Mouse (Mus musculus): Measurements from ENCODE around the gene Smpd3.
"Not testable (repeated sequence)": the region's sequence is repeated elsewhere in the genome, so short reads cannot be mapped to it uniquely, and the experiment has no call there.

Gene Smpd3

DNA sequence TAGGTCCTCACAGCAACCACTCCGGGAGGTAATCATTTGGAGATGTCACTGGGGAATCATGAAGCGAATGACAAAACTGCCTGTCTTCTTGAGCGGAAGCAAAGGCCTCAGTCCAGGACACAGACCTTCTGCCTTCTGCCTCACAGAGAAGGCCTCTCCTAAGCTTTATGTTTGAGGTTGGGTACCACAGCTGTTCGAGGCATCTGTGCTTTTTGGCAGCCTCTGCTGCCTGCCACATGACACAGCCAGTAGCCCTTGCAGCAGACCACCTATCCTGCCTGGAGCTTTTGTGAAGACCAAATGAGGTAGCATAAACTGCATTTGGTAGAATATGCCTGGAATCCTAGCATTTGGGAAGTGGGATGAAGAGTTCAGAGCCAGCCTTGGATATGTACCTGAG, 11.2 kb downstream of the Smpd3 start:
- no peak for DNase-seq (ENCODE audit: extremely low spot score)

DNA sequence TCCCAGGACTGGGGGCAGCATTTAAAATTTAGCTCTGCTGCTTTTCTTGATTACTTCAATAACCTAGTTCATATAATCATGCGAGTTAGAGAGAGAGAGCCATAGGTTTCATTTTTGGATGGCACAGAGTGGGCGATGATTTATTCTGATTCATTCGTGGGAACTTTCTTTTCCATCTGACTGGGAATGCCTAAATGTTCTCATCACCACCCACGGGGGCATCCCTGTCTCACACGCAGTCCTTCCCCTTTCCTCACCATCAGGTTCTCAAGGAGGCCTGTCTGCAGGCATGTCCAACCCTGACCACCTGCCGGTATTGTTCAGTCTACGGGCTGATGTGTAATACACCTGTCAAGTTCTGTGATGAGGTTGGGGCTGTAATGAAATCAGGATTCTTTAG, 16.4 kb downstream of the Smpd3 start:
- DNase-seq (ENCODE audit: extremely low spot score) = no peak

DNA sequence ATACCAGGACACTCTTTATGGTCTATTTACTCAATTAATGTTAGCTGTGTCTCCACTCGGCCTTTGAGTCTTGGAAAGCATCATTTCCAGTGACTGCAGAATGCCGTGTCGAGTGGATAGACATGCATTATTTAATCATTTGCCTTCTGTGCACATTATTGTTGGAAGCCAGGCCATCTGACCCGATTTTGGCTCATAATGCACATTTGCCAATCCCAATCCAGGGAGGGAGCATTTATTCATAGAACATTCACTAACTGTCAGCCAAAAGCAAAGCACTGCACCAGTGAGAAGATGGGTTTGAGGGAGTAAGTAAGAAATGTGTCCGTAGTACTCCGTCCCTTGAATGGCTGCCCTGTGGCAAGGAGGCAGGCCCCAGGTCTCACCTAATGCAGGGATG, 17.8 kb downstream of the Smpd3 start:
- no peak for DNase-seq (ENCODE audit: extremely low spot score)

DNA sequence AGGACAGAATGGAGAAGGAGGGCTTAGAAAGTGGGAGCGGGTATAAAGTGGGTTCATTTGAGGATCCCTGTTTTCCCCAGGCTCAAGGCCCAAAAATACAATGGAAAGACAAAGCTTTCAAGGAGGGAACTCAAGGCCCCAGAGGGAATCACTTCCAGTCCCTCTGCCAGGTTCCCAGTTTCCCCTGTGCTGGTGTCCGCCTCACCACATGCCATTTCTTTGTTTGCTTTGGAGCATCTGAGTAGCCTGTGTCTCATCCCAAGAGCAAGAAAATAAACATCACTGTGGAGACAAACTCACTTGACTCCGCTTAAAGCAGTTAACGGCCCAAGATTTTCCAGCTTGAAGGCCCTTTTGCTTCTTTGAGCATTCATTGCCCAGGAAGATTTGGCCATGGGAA, 20.7 kb downstream of the Smpd3 start:
- DNase-seq (ENCODE audit: extremely low spot score) = no peak

DNA sequence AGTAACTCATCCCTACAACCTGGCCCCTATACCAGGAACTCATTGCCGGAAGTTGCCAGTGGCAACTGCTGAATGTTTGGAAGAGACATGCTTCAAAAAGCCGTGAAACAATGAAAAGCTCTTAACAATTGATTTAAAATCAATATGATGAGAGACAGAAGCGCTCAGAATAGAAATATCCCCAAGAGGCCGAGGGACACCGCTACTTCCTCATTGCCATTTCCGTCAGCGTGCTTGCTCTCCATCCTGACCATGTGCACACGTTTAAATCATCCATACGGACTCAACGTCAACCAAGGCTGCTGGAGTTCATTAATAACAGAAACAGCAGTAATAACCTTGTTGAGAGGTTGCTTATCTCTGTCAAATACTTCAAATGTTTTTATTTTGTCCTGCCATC, 21.3 kb downstream of the Smpd3 start:
- no peak for DNase-seq (ENCODE audit: extremely low spot score)

DNA sequence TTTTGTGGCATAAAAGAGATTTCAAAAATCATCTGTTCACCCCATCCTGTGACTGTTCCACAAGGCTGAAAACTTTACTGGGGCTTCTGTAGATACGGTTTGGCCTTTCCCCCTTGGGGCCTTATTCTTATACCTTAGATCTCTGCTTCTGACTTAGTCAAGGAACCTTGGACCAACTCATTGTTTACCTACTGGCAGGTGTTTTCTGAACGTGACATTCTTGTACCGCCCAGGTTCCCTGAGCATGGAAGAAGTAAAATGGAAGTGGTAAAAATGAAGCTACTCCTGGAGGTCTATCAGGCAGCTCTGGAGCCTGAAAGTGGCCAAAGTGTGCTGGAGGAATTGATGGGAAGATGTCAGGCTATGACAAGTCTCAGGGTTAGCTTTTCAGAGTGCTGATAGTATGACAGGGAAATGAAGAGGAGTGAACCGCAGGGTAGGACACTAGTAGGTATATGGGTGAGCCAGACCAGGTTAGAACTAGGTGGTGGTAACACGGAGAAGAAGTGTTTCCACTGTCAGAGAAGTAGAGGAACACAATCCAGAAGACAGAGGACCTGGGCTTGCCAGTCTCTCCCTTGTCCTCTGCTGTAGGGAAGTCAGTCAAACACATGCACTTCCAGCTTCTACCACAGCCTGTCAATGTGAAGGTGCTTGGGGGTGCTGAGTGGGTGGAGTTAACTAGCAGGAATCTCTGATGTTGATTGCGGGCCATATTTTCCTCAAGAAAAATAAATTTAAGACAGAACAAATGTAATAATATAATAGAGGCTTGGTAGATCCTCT, 22.2 kb downstream of the Smpd3 start:
- DNase-seq (ENCODE audit: extremely low spot score) = no peak

DNA sequence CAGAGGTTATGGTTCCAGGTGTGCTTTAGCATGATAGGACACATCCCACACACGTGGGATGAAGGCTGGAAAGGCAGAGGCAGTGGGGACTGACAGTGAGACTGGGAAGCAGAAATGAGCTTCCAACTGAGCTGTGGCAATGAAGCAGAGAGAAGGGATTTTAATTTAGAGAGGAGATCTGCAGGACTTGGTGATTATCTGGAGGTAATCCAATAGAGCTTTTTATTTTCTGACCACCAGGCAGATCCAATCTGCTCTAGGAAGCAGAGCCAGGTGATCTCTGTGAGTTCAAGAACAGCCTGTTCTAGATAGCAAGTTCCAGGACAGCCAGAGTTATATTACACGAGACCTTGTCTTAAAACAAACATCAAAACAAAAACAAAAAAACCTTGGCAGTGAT, 24.0 kb downstream of the Smpd3 start:
- DNase-seq (ENCODE audit: extremely low spot score) = no peak

DNA sequence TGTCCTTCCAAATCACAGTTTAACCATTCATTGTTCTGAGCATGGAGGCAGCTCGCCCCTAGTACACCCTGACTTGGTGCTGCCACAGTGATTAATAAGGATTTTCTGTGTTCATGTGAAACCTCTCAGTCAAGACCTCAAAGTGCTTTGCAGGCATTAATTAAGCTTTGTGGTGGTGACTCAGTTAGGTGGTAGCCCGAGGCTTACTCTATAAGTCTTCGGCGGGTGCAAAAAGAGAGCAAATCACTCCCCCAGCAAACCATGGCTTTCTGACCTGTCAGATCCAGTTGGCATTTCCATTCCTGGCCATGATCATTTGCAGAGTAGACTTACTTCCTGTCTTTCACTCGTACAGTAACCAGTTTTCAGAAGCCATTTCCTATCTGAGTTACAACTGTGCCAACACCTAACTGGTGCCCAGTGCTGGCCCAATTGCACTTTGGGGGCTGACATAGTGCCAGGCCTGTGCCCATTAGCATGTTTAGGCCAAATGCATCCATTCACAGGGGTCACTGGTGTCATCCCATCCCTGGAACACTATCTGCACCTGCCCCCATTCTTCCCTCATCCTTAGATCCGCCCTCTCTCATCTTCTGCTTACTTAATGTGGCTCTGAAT, 24.6 kb downstream of the Smpd3 start:
- no peak for DNase-seq (ENCODE audit: extremely low spot score)

DNA sequence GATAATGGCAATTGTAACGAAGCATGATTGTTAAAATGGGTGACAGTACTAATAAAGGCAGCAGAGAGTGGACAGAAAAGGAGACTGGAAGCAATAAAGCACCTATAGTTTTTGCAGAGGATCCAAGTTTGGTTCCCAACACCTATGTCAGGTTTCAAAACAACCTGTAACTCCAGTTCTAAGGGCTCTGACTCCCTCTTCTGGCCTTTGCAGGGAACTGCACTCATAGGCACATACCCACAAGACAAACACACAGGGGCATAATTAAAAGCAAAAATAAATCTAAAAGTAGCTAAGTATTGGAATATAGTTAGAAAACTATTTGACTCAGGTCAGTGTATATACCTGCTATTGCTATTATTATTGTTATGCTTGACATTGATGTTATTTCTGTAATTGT, 25.8 kb downstream of the Smpd3 start:
- no peak for DNase-seq (ENCODE audit: extremely low spot score)

DNA sequence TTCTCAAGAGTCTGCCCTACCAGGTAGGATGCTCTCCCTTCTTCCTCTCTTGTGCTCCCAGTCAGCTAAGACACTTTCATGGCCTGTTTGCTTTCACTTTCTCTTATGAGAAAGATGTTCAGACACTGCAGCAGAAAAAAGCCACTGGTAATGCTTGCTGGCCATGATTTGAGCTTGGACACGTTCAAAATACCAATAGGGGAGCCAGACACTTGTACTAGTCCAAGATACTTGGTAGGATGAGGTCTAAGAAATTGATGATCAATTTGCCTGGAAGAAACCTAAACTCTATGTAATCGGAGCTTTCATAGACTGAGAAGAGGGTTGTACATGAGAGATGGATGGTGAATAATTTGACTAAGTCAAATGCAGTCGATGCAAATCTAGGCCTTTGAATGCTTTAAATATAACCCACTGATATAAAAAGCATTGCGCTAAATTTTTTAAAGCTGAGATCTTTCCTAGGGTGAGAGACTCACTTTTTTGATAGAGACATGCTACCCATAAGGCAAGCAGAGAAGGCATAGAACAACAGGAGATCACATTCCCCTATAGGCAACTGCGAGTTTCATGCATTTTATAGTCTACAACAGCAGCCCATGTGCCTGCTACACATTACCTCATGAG, 27.6 kb downstream of the Smpd3 start:
- DNase-seq (ENCODE audit: extremely low spot score) = no peak

DNA sequence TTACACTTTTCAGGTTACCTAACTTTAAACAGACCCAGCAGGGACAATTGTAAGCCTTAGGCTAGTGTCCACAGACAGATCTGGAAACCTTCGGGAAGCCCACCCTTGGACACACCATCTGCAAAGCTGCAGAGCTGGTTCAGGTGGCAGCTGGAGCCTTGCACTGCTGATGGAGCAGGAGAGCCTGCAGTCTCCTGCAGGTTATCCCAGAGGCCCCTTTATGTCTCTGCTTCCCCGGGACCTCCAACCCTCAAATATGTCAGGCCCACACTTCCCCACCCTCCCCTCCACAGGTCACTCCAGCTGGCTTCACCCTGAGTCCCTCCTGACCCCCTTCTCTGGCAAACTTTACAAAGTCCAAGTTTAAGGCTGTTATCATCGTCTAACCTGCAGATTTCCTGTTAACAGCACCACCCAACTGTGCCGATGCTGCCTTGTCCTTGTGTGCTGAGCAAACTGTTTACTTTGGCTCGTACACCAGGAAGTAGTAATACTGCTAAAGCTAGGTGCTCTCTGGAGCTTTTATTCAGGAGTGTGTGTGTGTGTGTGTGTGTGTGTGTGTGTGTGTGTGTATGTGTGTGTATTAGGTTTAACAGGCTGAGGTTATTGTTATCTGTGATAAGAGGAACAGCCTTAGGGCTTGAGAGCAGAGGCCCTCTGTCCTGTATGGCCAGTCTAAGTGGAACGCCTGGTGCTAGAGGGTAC, 29.6 kb downstream of the Smpd3 start:
- not testable (repeated sequence) for DNase-seq (ENCODE audit: extremely low spot score)

DNA sequence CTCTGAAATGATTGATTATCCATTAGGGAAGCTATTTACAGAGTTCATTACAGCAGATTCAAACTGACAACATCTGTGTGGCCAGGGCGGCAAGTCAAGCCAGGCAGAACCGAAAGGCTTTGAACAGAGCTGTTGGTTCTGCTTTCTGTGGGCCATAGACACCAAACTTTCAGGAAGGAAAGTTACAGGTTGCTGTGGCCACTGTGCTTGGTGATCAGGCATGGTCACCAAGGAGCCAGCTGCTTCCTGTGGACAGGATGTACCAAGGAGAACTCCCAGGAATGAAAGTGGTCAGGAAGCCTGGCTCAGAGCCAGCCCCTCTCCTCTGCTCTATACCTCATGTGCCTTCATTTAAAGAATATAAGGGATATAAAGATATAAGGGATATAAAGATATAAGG, 30.2 kb downstream of the Smpd3 start:
- DNase-seq (ENCODE audit: extremely low spot score) = no peak

DNA sequence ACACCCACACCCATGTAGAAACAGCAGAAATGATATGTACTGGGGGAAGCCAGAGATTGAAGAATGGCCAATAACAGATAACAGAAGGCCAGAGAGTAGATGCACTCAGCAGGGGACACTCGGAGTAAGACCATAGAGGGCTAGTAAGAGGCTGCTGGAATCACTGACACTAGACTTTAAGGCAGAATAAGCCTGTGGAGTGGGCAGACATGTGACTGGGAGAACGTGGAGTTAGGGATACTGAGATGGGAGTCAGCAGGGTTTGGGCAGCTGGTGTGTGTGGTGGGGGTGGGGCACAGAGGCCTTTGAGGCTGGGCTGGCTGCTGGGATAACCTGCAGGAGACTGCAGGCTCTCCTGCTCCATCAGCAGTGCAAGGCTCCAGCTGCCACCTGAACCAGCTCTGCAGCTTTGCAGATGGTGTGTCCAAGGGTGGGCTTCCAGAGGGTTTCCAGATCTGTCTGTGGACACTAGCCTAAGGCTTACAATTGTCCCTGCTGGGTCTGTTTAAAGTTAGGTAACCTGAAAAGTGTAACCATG, 31.0 kb downstream of the Smpd3 start:
- DNase-seq (ENCODE audit: extremely low spot score) = not testable (repeated sequence)

DNA sequence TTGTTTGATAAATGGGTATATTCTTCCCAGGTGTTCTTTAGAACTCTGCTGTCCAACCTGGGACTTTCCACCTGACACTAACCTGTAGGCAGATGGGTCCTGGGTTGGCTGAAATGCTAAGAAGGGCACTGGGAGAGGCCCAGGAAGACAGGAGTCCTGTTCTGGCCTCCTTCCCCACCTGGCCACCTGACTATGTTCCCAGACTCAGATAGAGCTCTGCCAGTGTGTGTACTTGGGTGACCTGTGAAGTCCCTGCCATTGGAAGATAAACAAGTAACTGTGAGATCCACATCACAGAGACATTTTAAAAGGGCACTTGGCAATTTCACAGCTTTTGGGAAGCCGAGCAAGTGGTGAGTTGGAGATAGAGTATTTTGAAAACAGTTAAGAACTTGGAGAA, 31.7 kb downstream of the Smpd3 start:
- DNase-seq (ENCODE audit: extremely low spot score) = no peak

DNA sequence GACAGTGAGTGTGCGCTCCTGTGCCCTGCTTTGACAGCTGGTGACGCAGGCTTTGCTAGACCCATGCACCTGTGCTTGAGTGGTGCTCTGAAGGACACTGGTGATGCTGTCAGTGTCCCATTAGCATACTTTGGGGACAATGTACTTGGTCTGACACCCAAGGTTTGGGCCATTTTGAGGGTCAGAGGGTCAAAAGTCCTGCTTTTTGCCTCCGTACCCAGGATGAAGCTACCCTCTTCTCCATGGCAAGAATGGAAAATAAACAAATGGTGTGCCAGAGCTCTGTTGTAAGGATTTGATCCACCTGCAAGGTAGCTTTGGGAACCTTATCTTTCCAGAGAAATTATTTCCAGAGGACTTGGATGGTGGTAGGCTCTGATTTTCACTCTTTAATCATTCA, 32.5 kb downstream of the Smpd3 start:
- DNase-seq (ENCODE audit: extremely low spot score) = no peak

DNA sequence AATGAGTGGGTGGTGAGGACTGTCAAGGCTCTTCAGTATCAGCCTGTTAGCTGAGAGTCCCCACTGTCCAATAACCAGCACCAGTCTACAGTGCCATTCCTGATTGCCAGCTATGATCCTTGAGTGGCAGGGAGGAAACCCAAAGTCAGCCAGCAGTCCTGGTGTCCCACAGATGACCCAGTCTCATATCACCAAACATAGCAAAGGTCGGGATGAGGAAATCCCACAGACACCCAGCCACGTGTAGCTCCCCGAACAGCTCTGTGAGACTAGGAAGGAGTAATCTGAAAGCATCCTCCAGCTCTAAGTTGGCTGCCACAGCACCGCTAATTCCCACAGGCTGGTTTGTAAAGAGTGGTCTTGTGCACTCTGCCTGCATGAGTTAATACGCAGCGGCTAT, 33.5 kb downstream of the Smpd3 start:
- no peak for DNase-seq (ENCODE audit: extremely low spot score)

DNA sequence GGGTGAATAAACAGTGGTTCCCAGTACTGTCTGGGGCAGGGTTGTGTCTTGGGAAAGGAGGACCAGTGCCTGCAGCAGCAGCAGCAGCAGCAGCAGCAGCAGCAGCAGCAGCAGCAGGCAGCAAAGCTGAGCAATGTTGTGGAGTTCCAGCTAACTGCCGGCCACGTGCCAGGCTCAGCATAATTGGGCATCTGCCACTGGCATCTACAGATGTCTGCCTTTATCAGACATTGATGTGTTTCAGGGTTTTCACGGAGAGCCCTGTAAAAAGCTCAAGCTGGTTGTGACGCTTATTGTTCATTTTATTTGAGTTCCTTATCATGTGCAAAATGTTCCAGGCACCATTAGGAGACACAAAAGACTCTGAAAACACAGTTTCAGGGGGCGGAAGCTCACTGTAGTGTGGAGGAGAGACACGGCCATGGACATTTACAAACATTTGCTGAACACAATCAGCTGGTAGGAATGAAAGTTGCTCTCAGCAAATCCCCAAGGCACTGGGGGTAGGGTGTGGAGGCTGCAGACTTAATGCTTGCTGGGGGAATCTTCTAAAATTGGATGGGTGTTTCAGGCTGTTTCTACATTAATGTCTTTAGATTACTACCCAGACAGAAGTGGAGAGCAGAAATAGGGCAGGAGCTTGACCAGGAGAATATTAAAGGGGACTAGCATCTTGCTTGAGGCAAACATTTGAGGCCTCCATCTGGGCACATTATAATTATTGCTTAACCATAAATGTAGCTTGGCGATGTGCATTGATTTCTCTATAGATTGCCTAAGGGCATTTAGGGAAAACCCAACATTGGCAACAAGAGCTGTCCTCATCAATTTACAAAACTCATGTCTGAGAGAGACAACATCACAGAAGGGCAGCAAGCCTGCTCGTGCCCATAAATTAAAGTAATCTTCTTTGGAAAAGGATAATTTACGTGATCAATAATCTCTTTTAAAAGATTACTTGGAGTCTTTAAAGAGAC, 36.8 kb downstream of the Smpd3 start:
- no peak for DNase-seq (ENCODE audit: extremely low spot score)

DNA sequence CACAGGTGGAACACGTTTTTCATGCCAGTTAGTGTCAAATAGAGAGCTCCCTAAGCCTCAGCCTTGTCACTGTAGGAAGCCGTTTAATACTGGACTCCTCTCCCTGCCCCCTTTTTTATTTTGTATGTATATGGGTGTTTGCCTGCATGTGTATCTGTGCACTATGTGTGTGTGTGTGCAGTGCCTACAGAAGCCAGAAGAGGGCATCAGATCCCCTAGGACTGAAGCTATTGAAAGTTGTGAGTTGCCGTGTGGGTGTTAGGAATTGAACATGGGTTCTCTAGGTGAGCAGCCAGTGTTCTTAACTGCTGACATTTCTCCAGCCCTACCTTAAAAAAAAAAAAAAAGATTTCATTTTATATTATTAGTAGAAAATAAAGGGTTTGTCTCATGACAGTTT, 38.1 kb downstream of the Smpd3 start:
- DNase-seq (ENCODE audit: extremely low spot score) = no peak

DNA sequence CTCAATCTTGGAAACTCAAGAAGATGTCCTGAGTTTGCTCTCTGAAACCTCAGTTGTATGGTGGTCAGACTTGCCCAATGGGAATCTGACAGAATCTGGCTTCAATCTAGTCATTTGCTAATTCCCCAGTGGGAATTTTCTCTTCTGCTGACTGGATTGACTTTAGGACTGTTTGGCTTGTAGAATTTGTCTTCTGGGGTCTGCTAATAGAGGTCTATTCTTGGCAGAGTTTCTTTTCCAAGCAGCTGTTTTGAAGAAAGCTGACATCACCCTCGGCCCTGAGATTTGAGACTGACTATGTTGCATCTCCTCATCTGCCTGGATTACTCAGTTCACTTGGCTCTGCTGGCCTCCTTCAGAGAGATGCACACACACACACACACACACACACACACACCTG, 38.9 kb downstream of the Smpd3 start:
- no peak for DNase-seq (ENCODE audit: extremely low spot score)

DNA sequence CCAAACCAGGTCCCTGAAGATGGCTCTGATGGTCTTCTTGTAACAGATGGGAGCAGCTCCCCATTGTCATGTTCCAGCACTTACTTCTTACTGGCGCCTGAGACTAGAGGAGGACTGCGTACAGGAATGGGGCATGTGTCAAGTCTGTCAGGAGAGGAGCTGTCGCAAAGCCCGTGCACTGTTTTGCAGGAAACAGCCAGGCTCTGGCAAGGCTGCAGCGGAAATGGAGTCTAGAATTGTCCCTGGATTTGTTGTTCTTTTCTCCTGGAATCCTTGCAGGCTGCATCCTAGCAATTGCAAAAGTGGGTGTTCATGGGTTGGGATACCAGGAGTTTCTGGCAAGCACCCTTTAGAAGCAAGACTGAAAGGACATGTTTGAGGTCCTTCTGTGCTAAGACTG, 39.5 kb downstream of the Smpd3 start:
- no peak for DNase-seq (ENCODE audit: extremely low spot score)

Data from embryo, embryonic 9.5 days (tissue).